Mouse (Mus musculus): ENCODE measurements around the gene Tulp3.

DNA sequence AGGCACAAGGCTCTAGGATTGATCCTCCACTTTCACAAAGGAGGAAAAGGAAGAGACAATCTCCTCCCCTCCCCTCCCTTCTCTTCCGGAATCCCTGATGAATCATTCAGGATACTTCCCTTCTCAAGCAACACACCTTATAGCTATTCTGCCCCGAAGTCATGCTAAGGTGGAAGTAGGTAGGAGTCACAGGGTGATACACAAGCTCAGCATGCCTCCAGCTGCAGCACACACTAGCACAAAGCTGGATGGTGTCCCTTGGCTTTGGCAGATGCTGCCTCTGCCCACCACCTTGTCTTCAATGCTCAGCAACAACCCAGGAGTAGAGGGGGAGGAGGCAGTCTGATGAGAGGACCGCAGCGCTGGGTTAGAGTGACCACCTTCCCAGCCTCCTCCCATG is 76.6 kb downstream of the Tulp3 start:
- TF ChIP-seq POLR2A (IDR thresholded peaks at IDR 0.05; ENCODE audit: control insufficient read depth, extremely low read depth, insufficient read depth, low read length, poor library complexity) (no peak), CTCF (IDR thresholded peaks at IDR 0.05; ENCODE audit: borderline replicate concordance, control insufficient read depth, extremely low read depth, insufficient read depth, low read length, poor library complexity) (no peak)
